Mouse (Mus musculus): ENCODE data around the gene Defb30. TPM values are rescaled to one million over a fixed set of nuclear protein-coding genes. Genes with fewer than 3 reads are reported as not detected.

Gene Defb30
- not detected for polyA plus RNA-seq (2012; fragmentation: generic; extraction: Trizol)

DNA sequence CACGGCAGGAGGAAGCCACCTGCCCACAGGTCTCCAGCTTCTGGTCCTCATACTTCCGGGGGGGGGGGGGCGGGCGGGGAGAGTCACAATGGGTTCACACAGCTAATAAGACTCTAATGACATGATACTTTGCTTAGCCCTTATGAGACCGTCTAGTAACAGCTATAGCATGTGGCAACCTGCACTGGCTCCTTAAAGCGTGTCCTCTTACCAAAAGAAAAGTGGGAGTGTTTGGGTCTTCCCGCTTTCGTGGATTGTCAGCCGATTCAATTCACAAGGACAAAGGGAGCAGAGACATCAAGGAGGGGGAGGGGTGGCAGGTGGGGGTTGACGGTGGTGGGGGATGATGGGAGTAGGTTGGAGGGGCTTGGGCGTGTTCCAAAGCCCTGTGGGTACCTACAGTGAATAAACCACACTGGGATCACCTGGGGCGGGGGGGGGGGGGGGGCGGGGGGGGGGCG is at the start of gene Defb30:
Defb30 (minus strand) TSS at position 51 of the 461 bp plus-strand sequence.
- H3K36me3 ChIP-seq (ENCODE audit: control insufficient read depth, insufficient read depth): no peaks in the 10 kb centered on the region
- H3K27me3 ChIP-seq (ENCODE audit: control insufficient read depth, insufficient read depth, insufficient read length): no peaks in the 10 kb centered on the region
- H3K79me2 ChIP-seq (ENCODE audit: control insufficient read depth, insufficient read depth): no peaks in the 10 kb centered on the region
- H3ac ChIP-seq (ENCODE audit: control insufficient read depth, insufficient read length): no peak within 1 kb of the TSS
- H3K4me2 ChIP-seq (ENCODE audit: low read depth): no peak within 1 kb of the TSS
- no peak for TF ChIP-seq SRF (IDR thresholded peaks at IDR 0.05; ENCODE audit: control insufficient read depth, insufficient read length, low read depth)
- no peak for TF ChIP-seq CEBPB (IDR thresholded peaks at IDR 0.05; ENCODE audit: insufficient read depth, poor library complexity, severe bottlenecking)
- no peak for TF ChIP-seq USF1 (IDR thresholded peaks at IDR 0.05; ENCODE audit: low read depth)
- TF ChIP-seq MAX (IDR thresholded peaks at IDR 0.05; ENCODE audit: low read depth): no peak
- no peak for TF ChIP-seq MYOD1 (IDR thresholded peaks at IDR 0.05; ENCODE audit: control insufficient read depth in 1 of 3, insufficient read length in 2 of 3, low read depth in 2 of 3)
- TF ChIP-seq TCF12 (IDR thresholded peaks at IDR 0.05; ENCODE audit: insufficient read depth, poor library complexity, severe bottlenecking): no peak
- no peak for TF ChIP-seq POLR2A (IDR thresholded peaks at IDR 0.05; ENCODE audit: insufficient read length, low read depth)
- TF ChIP-seq TCF3 (IDR thresholded peaks at IDR 0.05; ENCODE audit: insufficient read length, low read depth): no peak
- TF ChIP-seq E2F4 (IDR thresholded peaks at IDR 0.05; ENCODE audit: insufficient read depth): no peak
- no peak for TF ChIP-seq MYOG (IDR thresholded peaks at IDR 0.05; ENCODE audit: control insufficient read depth in 1 of 3, insufficient read depth in 1 of 3, insufficient read length in 2 of 3, low read depth in 2 of 3)
- no peak for TF ChIP-seq REST (IDR thresholded peaks at IDR 0.05; ENCODE audit: insufficient read depth, insufficient read length)
- TF ChIP-seq POLR2AphosphoS2 (IDR thresholded peaks at IDR 0.05; ENCODE audit: insufficient read length, low read depth): no peak
- H3K4me3 ChIP-seq: no peak within 1 kb of the TSS

DNA sequence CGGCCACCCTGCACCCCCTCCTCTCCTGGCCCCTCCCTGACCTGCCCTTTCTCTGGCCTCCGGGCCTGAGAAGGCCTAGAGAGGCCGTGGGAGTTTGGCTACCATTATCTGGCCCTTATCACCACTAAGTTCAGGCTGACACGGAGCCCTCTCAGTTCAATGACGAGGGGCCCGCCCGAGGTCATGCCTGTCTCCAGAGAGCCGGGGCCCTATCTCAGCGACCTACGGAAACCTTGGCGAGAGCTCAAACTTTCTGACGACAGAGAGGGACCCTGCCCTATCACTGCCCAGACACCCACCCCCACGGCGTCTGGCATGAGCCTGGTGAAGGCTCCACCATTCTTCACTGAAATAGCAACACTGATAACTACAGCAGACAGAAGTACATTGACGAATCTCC is 17.9 kb upstream of the Defb30 start:
- no peaks in the 10 kb centered on the region for H3K27me3 ChIP-seq (ENCODE audit: control insufficient read depth, insufficient read depth, insufficient read length)
- TF ChIP-seq TCF3 (IDR thresholded peaks at IDR 0.05; ENCODE audit: insufficient read length, low read depth) (no peak), POLR2A (IDR thresholded peaks at IDR 0.05; ENCODE audit: insufficient read length, low read depth) (no peak), USF1 (IDR thresholded peaks at IDR 0.05; ENCODE audit: low read depth) (no peak), REST (IDR thresholded peaks at IDR 0.05; ENCODE audit: insufficient read depth, insufficient read length) (no peak), POLR2AphosphoS2 (IDR thresholded peaks at IDR 0.05; ENCODE audit: insufficient read length, low read depth) (no peak), MAX (IDR thresholded peaks at IDR 0.05; ENCODE audit: low read depth) (no peak), E2F4 (IDR thresholded peaks at IDR 0.05; ENCODE audit: insufficient read depth) (no peak), MYOD1 (IDR thresholded peaks at IDR 0.05; ENCODE audit: control insufficient read depth in 1 of 3, insufficient read length in 2 of 3, low read depth in 2 of 3) (no peak), TCF12 (IDR thresholded peaks at IDR 0.05; ENCODE audit: insufficient read depth, poor library complexity, severe bottlenecking) (no peak), CEBPB (IDR thresholded peaks at IDR 0.05; ENCODE audit: insufficient read depth, poor library complexity, severe bottlenecking) (no peak), MYOG (IDR thresholded peaks at IDR 0.05; ENCODE audit: control insufficient read depth in 1 of 3, insufficient read depth in 1 of 3, insufficient read length in 2 of 3, low read depth in 2 of 3) (no peak), SRF (IDR thresholded peaks at IDR 0.05; ENCODE audit: control insufficient read depth, insufficient read length, low read depth) (no peak)
- no peaks in the 10 kb centered on the region for H3K79me2 ChIP-seq (ENCODE audit: control insufficient read depth, insufficient read depth)
- H3K4me3 ChIP-seq: no peak overlapping the region
- no peak overlapping the region for H3ac ChIP-seq (ENCODE audit: control insufficient read depth, insufficient read length)
- no peaks in the 10 kb centered on the region for H3K36me3 ChIP-seq (ENCODE audit: control insufficient read depth, insufficient read depth)
- no peak overlapping the region for H3K4me2 ChIP-seq (ENCODE audit: low read depth)

DNA sequence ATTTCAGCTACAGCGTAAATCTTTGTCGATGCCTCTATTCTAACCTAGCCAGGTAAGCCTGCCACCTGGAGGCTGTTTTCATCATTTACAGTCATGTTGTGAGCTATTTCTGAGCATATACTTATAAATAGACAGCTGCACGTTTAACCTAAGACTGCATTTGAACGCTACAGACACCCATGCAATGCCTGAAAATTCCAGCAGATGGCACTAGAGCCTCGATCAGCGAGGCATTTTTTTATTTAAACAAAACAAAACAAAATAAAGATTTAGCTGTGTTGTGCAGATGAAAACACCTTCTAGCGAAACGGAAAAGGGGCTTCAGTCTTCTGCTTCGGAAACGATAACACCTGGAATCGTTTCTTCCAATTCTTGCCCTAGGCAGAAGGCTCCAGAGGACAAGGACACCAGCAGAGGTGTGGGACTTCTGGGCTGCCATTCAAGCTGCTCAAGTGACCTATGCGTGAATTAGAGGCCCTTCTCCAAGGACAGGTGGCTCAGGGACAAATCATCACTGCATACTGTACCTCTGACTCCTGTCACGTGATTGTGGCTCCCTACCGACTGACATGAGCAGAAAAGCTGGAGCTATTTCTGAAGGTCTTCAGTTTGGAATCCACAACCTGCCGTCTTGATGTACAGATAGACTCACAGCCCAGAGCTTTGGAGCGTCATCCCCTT is 17.0 kb upstream of the Defb30 start:
- no peaks in the 10 kb centered on the region for H3K36me3 ChIP-seq (ENCODE audit: control insufficient read depth, insufficient read depth)
- no peaks in the 10 kb centered on the region for H3K27me3 ChIP-seq (ENCODE audit: control insufficient read depth, insufficient read depth, insufficient read length)
- H3K4me2 ChIP-seq (ENCODE audit: low read depth): peak overlapping the region; percentile 73
- no peak overlapping the region for H3K4me3 ChIP-seq
- no peak overlapping the region for H3ac ChIP-seq (ENCODE audit: control insufficient read depth, insufficient read length)
- H3K79me2 ChIP-seq (ENCODE audit: control insufficient read depth, insufficient read depth): no peaks in the 10 kb centered on the region
- TF ChIP-seq POLR2A (IDR thresholded peaks at IDR 0.05; ENCODE audit: insufficient read length, low read depth) (no peak), MYOD1 (IDR thresholded peaks at IDR 0.05; ENCODE audit: control insufficient read depth in 1 of 3, insufficient read length in 2 of 3, low read depth in 2 of 3) (no peak), MYOG (IDR thresholded peaks at IDR 0.05; ENCODE audit: control insufficient read depth in 1 of 3, insufficient read depth in 1 of 3, insufficient read length in 2 of 3, low read depth in 2 of 3) (no peak), USF1 (IDR thresholded peaks at IDR 0.05; ENCODE audit: low read depth) (peak; percentile 37), POLR2AphosphoS2 (IDR thresholded peaks at IDR 0.05; ENCODE audit: insufficient read length, low read depth) (no peak)

DNA sequence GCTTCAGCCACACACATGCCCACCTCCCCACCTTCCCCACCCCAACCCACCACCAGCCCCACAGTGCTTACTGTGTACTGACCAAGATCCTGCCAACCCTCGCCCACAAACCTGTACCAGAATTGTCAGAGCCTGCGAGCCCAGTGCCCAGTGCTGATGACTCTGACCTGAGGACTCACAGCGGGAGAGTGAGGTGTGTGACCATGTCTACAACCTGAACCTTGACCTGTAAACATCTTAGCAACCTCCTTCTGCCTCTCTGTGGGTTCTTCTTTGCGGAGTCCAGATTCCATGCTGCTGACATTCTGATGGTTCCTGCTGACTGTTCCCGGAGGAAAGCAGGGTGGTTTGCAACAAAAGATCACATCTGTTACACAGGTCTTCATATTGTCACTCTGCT is 15.6 kb upstream of the Defb30 start:
- no peak overlapping the region for H3K4me2 ChIP-seq (ENCODE audit: low read depth)
- TF ChIP-seq POLR2A (IDR thresholded peaks at IDR 0.05; ENCODE audit: insufficient read length, low read depth) (no peak), REST (IDR thresholded peaks at IDR 0.05; ENCODE audit: insufficient read depth, insufficient read length) (no peak), MAX (IDR thresholded peaks at IDR 0.05; ENCODE audit: low read depth) (no peak), SRF (IDR thresholded peaks at IDR 0.05; ENCODE audit: control insufficient read depth, insufficient read length, low read depth) (no peak), E2F4 (IDR thresholded peaks at IDR 0.05; ENCODE audit: insufficient read depth) (no peak), MYOD1 (IDR thresholded peaks at IDR 0.05; ENCODE audit: control insufficient read depth in 1 of 3, insufficient read length in 2 of 3, low read depth in 2 of 3) (no peak), MYOG (IDR thresholded peaks at IDR 0.05; ENCODE audit: control insufficient read depth in 1 of 3, insufficient read depth in 1 of 3, insufficient read length in 2 of 3, low read depth in 2 of 3) (no peak), POLR2AphosphoS2 (IDR thresholded peaks at IDR 0.05; ENCODE audit: insufficient read length, low read depth) (no peak), CEBPB (IDR thresholded peaks at IDR 0.05; ENCODE audit: insufficient read depth, poor library complexity, severe bottlenecking) (no peak)

More for the DNA sequence above, 15.6 kb upstream of the Defb30 start:
- Histone ChIP-seq H3K27me3 (ENCODE audit: control insufficient read depth, insufficient read depth, insufficient read length) (no peaks in the 10 kb centered on the region), H3ac (ENCODE audit: control insufficient read depth, insufficient read length) (no peak overlapping the region), H3K4me3 (no peak overlapping the region), H3K79me2 (ENCODE audit: control insufficient read depth, insufficient read depth) (no peaks in the 10 kb centered on the region), H3K36me3 (ENCODE audit: control insufficient read depth, insufficient read depth) (no peaks in the 10 kb centered on the region)
